Mouse (Mus musculus) ES-E14 (cell line): ENCODE results near the gene Ms4a5. TPM values are rescaled to one million over a fixed set of nuclear protein-coding genes. Genes with fewer than 3 reads are reported as not detected.
"Not testable (repeated sequence)": the region's sequence is repeated elsewhere in the genome, so short reads cannot be mapped to it uniquely, and the experiment has no call there.

Experiments
- DNase-seq: peaks from one replicate; pipeline ENCODE4 v3.0.0-alpha.2; 2013; ENCODE audit warnings: low read depth, low spot score
- H3K27ac ChIP-seq: 2 replicates; pipeline ENCODE4 v1.5.1; 2012; ENCODE audit warnings: low read depth, mild to moderate bottlenecking, low read length, moderate library complexity, mixed read lengths; ENCODE audit not compliant: poor library complexity, insufficient read depth, severe bottlenecking
- H3K36me3 ChIP-seq: 2 replicates; pipeline ENCODE4 v1.6.1; 2012; ENCODE audit warnings: mild to moderate bottlenecking, low read length, moderate library complexity, mixed read lengths; ENCODE audit not compliant: control insufficient read depth, poor library complexity, insufficient read depth, severe bottlenecking
- H3K4me1 ChIP-seq, 2 experiments: fragments of 150-350 bp in 1 of 2; sonication (generic) in 1 of 2; 2 replicates each; pipeline ENCODE4 v1.6.1; 2012; ENCODE audit warnings: low read length in 2 of 2, mild to moderate bottlenecking in 1 of 2, mixed read lengths in 1 of 2; ENCODE audit not compliant: control insufficient read depth in 2 of 2, insufficient read depth in 2 of 2, poor library complexity in 1 of 2
- H3K4me3 ChIP-seq, 2 experiments: fragments of 150-350 bp in 1 of 2; sonication (generic) in 1 of 2; 2 replicates each; pipeline ENCODE4 v1.5.1; 2012; ENCODE audit warnings: low read length in 2 of 2, low read depth in 1 of 2, mild to moderate bottlenecking in 1 of 2, mixed read lengths in 1 of 2; ENCODE audit not compliant: insufficient read depth in 1 of 2, poor library complexity in 1 of 2, severe bottlenecking in 1 of 2
- H3K9ac ChIP-seq: 2 replicates; pipeline ENCODE4 v1.6.1; 2012; ENCODE audit warnings: low read depth, mild to moderate bottlenecking, low read length, mixed read lengths; ENCODE audit not compliant: poor library complexity, insufficient read depth, severe bottlenecking
- H3K9me3 ChIP-seq: fragments of 150-350 bp; sonication (generic); 2 replicates; pipeline ENCODE4 v1.6.1; 2012; ENCODE audit warnings: low read depth, mild to moderate bottlenecking, low read length; ENCODE audit not compliant: control insufficient read depth, insufficient read depth
- CHD2 ChIP-seq: IDR thresholded peaks from 2 replicates; pipeline ENCODE4 v1.6.1; 2014; ENCODE audit warnings: mild to moderate bottlenecking, low read depth, low read length, inconsistent platforms
- HCFC1 ChIP-seq: IDR thresholded peaks from 2 replicates; pipeline ENCODE4 v1.6.1; 2012; ENCODE audit warnings: low read length, inconsistent platforms, borderline replicate concordance; ENCODE audit not compliant: insufficient read depth
- MAFK ChIP-seq: IDR thresholded peaks from 2 replicates; pipeline ENCODE4 v1.6.1; 2014; ENCODE audit warnings: mild to moderate bottlenecking, low read depth, low read length, inconsistent platforms; ENCODE audit not compliant: insufficient read depth
- ZC3H11A ChIP-seq: IDR thresholded peaks from 2 replicates; pipeline ENCODE4 v1.6.1; 2012; ENCODE audit warnings: low read depth, mild to moderate bottlenecking, inconsistent platforms, low read length, borderline replicate concordance
- ZNF384 ChIP-seq: IDR thresholded peaks from 2 replicates; pipeline ENCODE4 v1.6.1; 2012; ENCODE audit warnings: low read depth, low read length, inconsistent platforms
- in situ Hi-C, 2 experiments: fragments of 600-800 bp; cut with MboI; formaldehyde crosslinking; loops; one replicate each; pipeline ENCODE4 v1.15.1; 2025; ENCODE audit warnings: low sequenced_read_pairs in 2 of 2, inconsistent platforms in 1 of 2; ENCODE audit not compliant: unreplicated experiment in 2 of 2
- total RNA-seq: library from RNA; depleted of rRNA; stranded (reverse); fragments of 300-350 nt; gene quantifications from 2 replicates; pipeline ENCODE4 v1.2.3, GENCODE M21; 2012

Ms4a5 gene
- total RNA-seq, 1 experiment = not detected

DNA sequence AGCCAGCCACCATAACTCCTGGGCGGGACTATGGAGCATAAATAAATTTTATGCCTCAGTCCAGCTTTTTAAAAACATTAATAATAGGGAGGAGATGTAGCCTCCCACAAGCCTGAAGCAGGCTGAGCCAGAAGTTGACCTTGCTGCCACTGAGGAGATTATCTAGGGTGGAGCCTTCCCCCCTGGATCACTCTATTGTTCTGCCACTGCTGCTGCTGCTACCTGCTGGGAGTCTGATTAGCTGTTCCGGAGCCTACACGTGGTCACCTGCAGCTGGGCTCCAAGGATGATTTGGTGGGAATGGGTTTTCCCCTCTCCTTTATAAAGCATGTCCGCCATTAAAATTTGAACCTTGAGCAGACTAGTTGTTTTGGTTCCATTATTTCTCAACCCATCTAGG is 15.9 kb upstream of the Ms4a5 start:
- Histone ChIP-seq H3K9ac (peak overlapping the region; percentile 57; the same call in 1 of the 2 replicates), H3K27ac (peak overlapping the region; percentile 99), H3K4me3 (peak overlapping the region; percentile 14 to 38; a peak in 3 of 4 replicates), H3K4me1 (peaks cover 0 to 15% of the 10 kb centered on the region in 2 experiments; a peak in 1 of 4 replicates)
- H3K36me3 ChIP-seq, H3K9me3 ChIP-seq, in situ Hi-C loops: not testable (repeated sequence)
- DNase-seq = peak; percentile 68
- TF ChIP-seq CHD2 = 0 out of 2 replicates have a peak, but pooled peaks have one; percentile 45

DNA sequence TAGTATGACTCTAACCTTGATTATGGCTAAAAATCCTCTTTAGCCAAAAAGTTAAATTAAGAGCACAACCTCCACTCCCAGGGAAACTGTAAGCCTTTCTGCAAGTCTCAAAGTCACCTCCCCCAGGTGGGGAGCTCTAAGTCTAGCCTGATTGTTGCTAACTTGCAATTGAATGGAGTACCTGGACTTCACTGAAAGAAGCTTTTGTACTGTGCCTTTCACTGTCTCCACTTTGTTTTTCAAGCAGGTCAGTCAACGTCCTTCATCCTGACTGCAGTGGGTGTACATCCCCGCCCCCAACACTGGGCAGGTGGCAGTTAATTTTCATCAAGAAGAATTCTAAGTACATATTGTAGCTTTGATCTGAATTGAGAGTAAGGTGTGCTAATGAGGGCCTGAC is 15.3 kb upstream of the Ms4a5 start:
- in situ Hi-C loops = no loop called here
- Histone ChIP-seq H3K36me3 (peaks cover 2% of the 10 kb centered on the region; the same call in 1 of the 2 replicates), H3K4me1 (peaks cover 0 to 20% of the 10 kb centered on the region in 2 experiments; a peak in 1 of 4 replicates), H3K9me3 (no peaks in the 10 kb centered on the region), H3K9ac (peak overlapping the region; percentile 57; the same call in 1 of the 2 replicates), H3K4me3 (peak overlapping the region; percentile 14 to 38; a peak in 3 of 4 replicates), H3K27ac (peak overlapping the region; percentile 99)
- TF ChIP-seq CHD2 = 0 out of 2 replicates have a peak, but pooled peaks have one; percentile 56
- TF ChIP-seq MAFK = no peak
- TF ChIP-seq ZC3H11A = no peak
- no peak for TF ChIP-seq HCFC1
- peak; percentile 74 for DNase-seq

DNA sequence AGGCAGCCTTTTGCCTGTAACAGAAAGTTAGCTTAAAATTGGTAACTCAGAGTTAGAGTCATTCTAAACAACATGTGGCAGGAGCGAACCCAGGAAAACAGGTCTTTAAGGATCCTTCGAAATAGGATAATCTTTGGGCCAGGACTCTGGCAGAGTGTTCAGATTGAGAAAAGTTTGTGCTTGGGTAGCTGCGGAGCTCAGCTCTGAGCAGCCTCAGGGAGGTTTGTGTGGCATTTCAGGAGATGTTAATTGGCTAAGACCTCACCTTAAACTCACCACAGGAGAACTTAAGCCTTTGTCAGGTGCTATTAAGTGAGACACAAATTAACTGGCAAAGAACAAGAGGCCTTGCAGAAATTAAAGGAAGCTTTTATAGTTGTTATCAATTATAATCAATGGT is 9.9 kb upstream of the Ms4a5 start:
- H3K36me3 ChIP-seq, DNase-seq, in situ Hi-C loops, H3K9me3 ChIP-seq: not testable (repeated sequence)
- H3K9ac ChIP-seq = peak overlapping the region; percentile 74
- H3K4me3 ChIP-seq = peak overlapping the region; percentile 59 to 75
- H3K4me1 ChIP-seq = peaks cover 0 to 11% of the 10 kb centered on the region in 2 experiments; a peak in 1 of 4 replicates
- H3K27ac ChIP-seq = peak overlapping the region; percentile 90

DNA sequence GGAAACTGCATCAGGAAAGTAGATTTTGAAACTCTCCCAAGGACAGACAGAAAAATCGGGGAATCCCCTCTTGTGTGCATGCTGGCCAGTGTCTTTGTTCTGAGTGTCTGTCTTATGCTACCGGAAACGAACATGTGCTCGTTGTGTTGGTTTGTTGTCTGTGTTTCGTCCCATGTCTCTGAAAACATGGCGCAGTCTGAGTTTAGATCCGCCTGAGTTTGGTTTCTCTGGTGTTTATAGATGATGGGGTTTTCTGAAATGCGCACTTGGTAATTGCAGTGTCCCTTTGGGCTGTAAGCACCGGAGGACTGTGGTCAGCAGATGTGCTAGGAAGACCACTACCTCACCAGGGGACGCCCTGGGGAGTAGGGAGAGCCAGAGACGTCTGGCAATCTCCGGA is 9.3 kb upstream of the Ms4a5 start:
- Histone ChIP-seq H3K9me3 (no peaks in the 10 kb centered on the region), H3K4me3 (peak overlapping the region; percentile 75), H3K27ac (peak overlapping the region; percentile 97), H3K9ac (peak overlapping the region; percentile 86), H3K36me3 (no peaks in the 10 kb centered on the region), H3K4me1 (peaks cover 0 to 9% of the 10 kb centered on the region in 2 experiments; a peak in 1 of 4 replicates)
- in situ Hi-C loops = no loop called here
- TF ChIP-seq HCFC1 = no peak
- TF ChIP-seq MAFK = no peak
- no peak for TF ChIP-seq ZNF384
- no peak for TF ChIP-seq ZC3H11A
- TF ChIP-seq CHD2 = no peak
- DNase-seq = no peak

DNA sequence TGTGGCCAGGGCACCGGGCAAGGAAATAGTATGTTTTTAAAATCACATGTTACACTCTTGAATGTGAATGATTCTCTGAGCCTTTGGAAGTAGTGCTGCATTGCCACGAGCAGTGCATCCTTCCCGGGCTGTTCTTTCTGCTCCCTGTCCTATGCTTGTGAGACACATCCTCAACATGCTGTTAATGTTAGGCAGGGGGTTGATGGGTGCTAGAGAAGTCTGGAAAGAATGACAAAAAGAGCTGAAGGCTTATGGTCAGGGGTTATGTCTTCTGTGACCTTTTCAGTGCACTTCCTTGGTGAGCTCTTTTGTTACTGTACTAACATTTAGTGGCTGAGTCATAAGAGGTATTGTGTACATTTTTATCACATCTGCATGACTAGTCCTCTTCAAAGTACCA is 3.5 kb downstream of the Ms4a5 start:
- TF ChIP-seq ZC3H11A = no peak
- Histone ChIP-seq H3K4me1 (0 out of 4 replicates have a peak, but pooled peaks cover 0 to 3% of the 10 kb centered on the region in 2 experiments), H3K9ac (no peak overlapping the region), H3K27ac (no peak overlapping the region), H3K36me3 (no peaks in the 10 kb centered on the region), H3K9me3 (0 out of 2 replicates have a peak, but pooled peaks cover 2% of the 10 kb centered on the region), H3K4me3 (no peak overlapping the region)
- DNase-seq = no peak
- in situ Hi-C loops = no loop called here
